Comparison of ENCODE assay signal across 14 mouse cellular contexts in the genomic region with DNA sequence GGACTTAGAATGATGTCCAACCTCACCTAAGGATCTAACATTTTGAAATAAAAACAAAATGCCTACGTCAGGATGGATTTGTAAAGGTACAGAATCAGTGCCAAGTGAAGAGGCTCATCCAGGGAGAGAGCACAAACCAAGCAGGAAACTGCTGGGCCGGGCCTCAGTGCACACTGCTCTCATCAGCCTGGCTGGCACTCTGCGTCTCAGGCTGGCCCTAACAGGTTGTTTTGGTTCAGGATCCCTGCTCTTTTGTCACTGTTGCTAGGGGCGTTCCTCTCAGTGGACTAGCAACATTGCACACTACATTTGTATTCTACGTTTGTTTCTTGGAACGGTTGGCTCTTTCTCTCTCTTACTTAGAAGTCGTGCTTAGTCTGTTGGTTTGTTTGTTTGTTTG.
DNase-seq lines count a peak whose midpoint lies in the region; ATAC-seq and TF ChIP-seq lines count a peak whose summit lies in the region.
"Had no signal": no experiment of that assay in that cellular context is flagged by ENCODE, and none has a peak within 500 bp of the region (broad histone marks: within the 10 kb centered on the region; RNA-seq: fewer than 3 reads in every experiment).

No protein-coding gene starts in this region.

- H3K4me1 ChIP-seq in hindbrain, embryonic 13.5 days (replicated peaks), result no peaks in the 10 kb centered on the region
- H3K4me1 ChIP-seq in hindbrain, embryonic 12.5 days, result no peaks in the 10 kb centered on the region
- H3K4me1 ChIP-seq in midbrain, embryonic 16.5 days (ENCODE audit: control insufficient read depth, insufficient read depth, low read length), result no peaks in the 10 kb centered on the region
- H3K4me1 ChIP-seq in midbrain, embryonic 10.5 days, result peaks cover 4% of the 10 kb centered on the region; the same call in 1 of the 2 replicates
- peaks cover 5% of the 10 kb centered on the region; the same call in 1 of the 2 replicates for H3K4me1 ChIP-seq in forebrain, embryonic 16.5 days (replicated peaks; ENCODE audit: control insufficient read depth, insufficient read depth, low read length)
- no peaks in the 10 kb centered on the region for H3K4me1 ChIP-seq in midbrain, postnatal 0 days (ENCODE audit: insufficient read depth, low read length)
- peaks cover 5% of the 10 kb centered on the region for H3K4me1 ChIP-seq in heart, adult 2 months (ENCODE audit: control insufficient read depth, insufficient read depth, low read length)

- no peaks in the 10 kb centered on the region for H3K9me3 ChIP-seq in hindbrain, embryonic 13.5 days
- H3K9me3 ChIP-seq in hindbrain, embryonic 12.5 days (replicated peaks), result 0 out of 2 replicates have a peak, but pooled peaks cover 5% of the 10 kb centered on the region
- H3K9me3 ChIP-seq in midbrain, embryonic 16.5 days (replicated peaks; ENCODE audit: control insufficient read depth, low read length, poor library complexity, severe bottlenecking), result no peaks in the 10 kb centered on the region
- no peaks in the 10 kb centered on the region; the same call in 1 of the 2 replicates for H3K9me3 ChIP-seq in midbrain, embryonic 10.5 days (replicated peaks)
- H3K9me3 ChIP-seq in forebrain, embryonic 16.5 days (ENCODE audit: control insufficient read depth, low read length), result no peaks in the 10 kb centered on the region
- H3K9me3 ChIP-seq in midbrain, postnatal 0 days (ENCODE audit: low read length), result no peaks in the 10 kb centered on the region
- H3K9me3 ChIP-seq: heart, embryonic 15.5 days had no signal

- H3K4me3 ChIP-seq in hindbrain, embryonic 13.5 days, result no peak overlapping the region
- H3K4me3 ChIP-seq in hindbrain, embryonic 12.5 days, result no peak overlapping the region
- H3K4me3 ChIP-seq in midbrain, embryonic 16.5 days (ENCODE audit: low read depth, low read length), result no peak overlapping the region
- no peak overlapping the region for H3K4me3 ChIP-seq in midbrain, embryonic 10.5 days
- H3K4me3 ChIP-seq in forebrain, embryonic 16.5 days (replicated peaks; ENCODE audit: low read length), result no peak overlapping the region
- no peak overlapping the region for H3K4me3 ChIP-seq in midbrain, postnatal 0 days (ENCODE audit: low read depth, low read length)
- H3K4me3 ChIP-seq in heart, adult 2 months, result no peak overlapping the region
- H3K4me3 ChIP-seq: heart, embryonic 15.5 days had no signal

- DNase-seq in midbrain, embryonic 10.5 days (ENCODE audit: low spot score), result no peak
- DNase-seq in midbrain, postnatal 0 days (ENCODE audit: low spot score), result peak; percentile 62
- no peak for DNase-seq in heart, adult 2 months
- DNase-seq: cerebellum, adult 8-10 months; gastrocnemius, postnatal 14 days; retina, postnatal 1 day; thymus, adult 2 months had no signal

- H3K4me2 ChIP-seq in hindbrain, embryonic 13.5 days, result no peak overlapping the region
- no peak overlapping the region for H3K4me2 ChIP-seq in hindbrain, embryonic 12.5 days (replicated peaks)
- no peak overlapping the region for H3K4me2 ChIP-seq in midbrain, embryonic 16.5 days (ENCODE audit: low read length)
- no peak overlapping the region for H3K4me2 ChIP-seq in forebrain, embryonic 16.5 days (ENCODE audit: low read length)
- no peak overlapping the region for H3K4me2 ChIP-seq in midbrain, postnatal 0 days (ENCODE audit: low read depth, low read length, poor library complexity, severe bottlenecking)
- H3K4me2 ChIP-seq: heart, embryonic 15.5 days; liver, embryonic 11.5 days had no signal

- H3K27me3 ChIP-seq in hindbrain, embryonic 13.5 days, result no peaks in the 10 kb centered on the region
- H3K27me3 ChIP-seq in hindbrain, embryonic 12.5 days, result no peaks in the 10 kb centered on the region
- H3K27me3 ChIP-seq in midbrain, embryonic 16.5 days (ENCODE audit: control insufficient read depth, insufficient read depth, low read depth, low read length), result no peaks in the 10 kb centered on the region
- H3K27me3 ChIP-seq in midbrain, embryonic 10.5 days (ENCODE audit: low read depth, poor library complexity, severe bottlenecking), result no peaks in the 10 kb centered on the region
- H3K27me3 ChIP-seq in forebrain, embryonic 16.5 days (replicated peaks; ENCODE audit: control insufficient read depth, insufficient read depth, low read length), result no peaks in the 10 kb centered on the region
- no peaks in the 10 kb centered on the region for H3K27me3 ChIP-seq in midbrain, postnatal 0 days (ENCODE audit: insufficient read depth, low read length)
- H3K27me3 ChIP-seq in heart, adult 2 months (ENCODE audit: control insufficient read depth, insufficient read depth, low read length), result no peaks in the 10 kb centered on the region
- H3K27me3 ChIP-seq: heart, embryonic 15.5 days had no signal

- TF ChIP-seq POLR2A in heart, adult 2 months (IDR thresholded peaks at IDR 0.05; ENCODE audit: insufficient read depth, low read depth, low read length), result no peak

- TF ChIP-seq CTCF in midbrain, postnatal 0 days (IDR thresholded peaks at IDR 0.05), result no peak
- no peak for TF ChIP-seq CTCF in heart, adult 2 months (IDR thresholded peaks at IDR 0.05)

- H3K79me2 ChIP-seq in heart, adult 2 months (replicated peaks; ENCODE audit: control insufficient read depth, insufficient read depth, low read length), result no peaks in the 10 kb centered on the region

- no peak overlapping the region for H3K27ac ChIP-seq in hindbrain, embryonic 13.5 days
- no peak overlapping the region for H3K27ac ChIP-seq in hindbrain, embryonic 12.5 days
- H3K27ac ChIP-seq in midbrain, embryonic 16.5 days (ENCODE audit: low read length), result no peak overlapping the region
- no peak overlapping the region for H3K27ac ChIP-seq in midbrain, embryonic 10.5 days (replicated peaks)
- no peak overlapping the region for H3K27ac ChIP-seq in forebrain, embryonic 16.5 days (ENCODE audit: low read length)
- H3K27ac ChIP-seq in midbrain, postnatal 0 days (ENCODE audit: low read depth, low read length), result no peak overlapping the region
- no peak overlapping the region for H3K27ac ChIP-seq in heart, adult 2 months
- H3K27ac ChIP-seq: heart, embryonic 15.5 days had no signal

- ATAC-seq in hindbrain, embryonic 13.5 days (ENCODE audit: low FRiP score), result 0 out of 2 replicates have a peak, but pooled peaks have one; percentile 36
- ATAC-seq in hindbrain, embryonic 12.5 days (ENCODE audit: low FRiP score), result no peak
- ATAC-seq in midbrain, embryonic 16.5 days, result peak; percentile 56; the same call in 1 of the 2 replicates
- peak; percentile 80 for ATAC-seq in forebrain, embryonic 16.5 days
- ATAC-seq in midbrain, postnatal 0 days (ENCODE audit: low FRiP score), result peak; percentile 54; the same call in 1 of the 2 replicates
- ATAC-seq: inflammation-experienced regulatory T-cells, adult 6 months had no signal

- intact Hi-C loops in heart, adult 2 months (cut with DNase I), result no loop called here

- 52% methylated on average over 7 of the region's 7 CpGs for WGBS in hindbrain, embryonic 13.5 days
- WGBS in hindbrain, embryonic 12.5 days, result 63% methylated on average over 7 of the region's 7 CpGs
- 49% methylated on average over 7 of the region's 7 CpGs for WGBS in midbrain, embryonic 16.5 days
- 63% methylated on average over 7 of the region's 7 CpGs for WGBS in midbrain, embryonic 10.5 days
- 16% methylated on average over 7 of the region's 7 CpGs for WGBS in forebrain, embryonic 16.5 days
- WGBS in midbrain, postnatal 0 days, result 47% methylated on average over 7 of the region's 7 CpGs
- 71% methylated on average over 7 of the region's 7 CpGs for WGBS in heart, adult 2 months

- TF ChIP-seq EP300 in heart, adult 2 months (IDR thresholded peaks at IDR 0.05; ENCODE audit: insufficient read depth, low read depth, low read length), result no peak

- no peaks in the 10 kb centered on the region for H3K36me3 ChIP-seq in hindbrain, embryonic 13.5 days
- no peaks in the 10 kb centered on the region for H3K36me3 ChIP-seq in hindbrain, embryonic 12.5 days
- H3K36me3 ChIP-seq in midbrain, embryonic 16.5 days (ENCODE audit: control insufficient read depth, insufficient read depth, low read length), result no peaks in the 10 kb centered on the region
- no peaks in the 10 kb centered on the region for H3K36me3 ChIP-seq in midbrain, embryonic 10.5 days
- H3K36me3 ChIP-seq in forebrain, embryonic 16.5 days (ENCODE audit: control insufficient read depth, insufficient read depth), result no peaks in the 10 kb centered on the region
- no peaks in the 10 kb centered on the region for H3K36me3 ChIP-seq in midbrain, postnatal 0 days (ENCODE audit: insufficient read depth, low read length)
- no peaks in the 10 kb centered on the region for H3K36me3 ChIP-seq in heart, adult 2 months (ENCODE audit: control insufficient read depth, insufficient read depth, low read length)
- H3K36me3 ChIP-seq: heart, embryonic 15.5 days had no signal

- no peak overlapping the region for H3K9ac ChIP-seq in hindbrain, embryonic 13.5 days
- H3K9ac ChIP-seq in hindbrain, embryonic 12.5 days, result no peak overlapping the region
- no peak overlapping the region for H3K9ac ChIP-seq in midbrain, embryonic 16.5 days (ENCODE audit: low read depth, low read length)
- no peak overlapping the region for H3K9ac ChIP-seq in forebrain, embryonic 16.5 days (replicated peaks; ENCODE audit: low read depth, low read length)
- no peak overlapping the region for H3K9ac ChIP-seq in midbrain, postnatal 0 days (replicated peaks; ENCODE audit: low read length, poor library complexity, severe bottlenecking)
- no peak overlapping the region for H3K9ac ChIP-seq in heart, adult 2 months (ENCODE audit: low read depth, low read length)
- H3K9ac ChIP-seq: heart, embryonic 15.5 days had no signal
